ENCODE assay signal across 8 mouse cellular contexts in genomic region chr19:22884357-22884756, GRCm38 (mm10).
A peak's percentile ranks its signal among the peaks of the same experiment; 100 is the strongest.
DNase-seq lines count a peak whose midpoint lies in the region; ATAC-seq and TF ChIP-seq lines count a peak whose summit lies in the region.

No protein-coding gene starts in this region.

- no peaks in the 10 kb centered on the region for H3K9me3 ChIP-seq in kidney, embryonic 15.5 days (replicated peaks)
- no peaks in the 10 kb centered on the region for H3K9me3 ChIP-seq in forebrain, embryonic 11.5 days (ENCODE audit: control insufficient read depth, low read length)

- no peaks in the 10 kb centered on the region for H3K36me3 ChIP-seq in kidney, embryonic 15.5 days
- no peaks in the 10 kb centered on the region for H3K36me3 ChIP-seq in forebrain, embryonic 11.5 days (ENCODE audit: control insufficient read depth, insufficient read depth, low read length)

- ATAC-seq in kidney, embryonic 15.5 days (replicated peaks; ENCODE audit: low FRiP score) = no peak
- ATAC-seq in forebrain, embryonic 11.5 days (replicated peaks; ENCODE audit: low FRiP score) = peak; percentile 70; the same call in 1 of the 2 replicates
- no peak for ATAC-seq in CD4-positive, CD25-positive, alpha-beta regulatory T cell, adult 4 months

- H3K27ac ChIP-seq in kidney, embryonic 15.5 days = no peak overlapping the region
- H3K27ac ChIP-seq in forebrain, embryonic 11.5 days (ENCODE audit: low read depth, low read length) = no peak overlapping the region
- peak overlapping the region; percentile 85 for H3K27ac ChIP-seq in layer of hippocampus, adult 2 months

- H3K27me3 ChIP-seq in kidney, embryonic 15.5 days = no peaks in the 10 kb centered on the region
- H3K27me3 ChIP-seq in forebrain, embryonic 11.5 days (ENCODE audit: control insufficient read depth, insufficient read depth, low read length) = no peaks in the 10 kb centered on the region; the same call in 1 of the 2 replicates

- 0 out of 2 replicates have a peak overlapping the region, but pooled peaks have one; percentile 31 for H3K4me3 ChIP-seq in kidney, embryonic 15.5 days (replicated peaks)
- no peak overlapping the region for H3K4me3 ChIP-seq in forebrain, embryonic 11.5 days (ENCODE audit: low read depth, low read length)
- H3K4me3 ChIP-seq in layer of hippocampus, adult 2 months = peak overlapping the region; percentile 3; the same call in 1 of the 2 replicates

- 47% methylated on average over 11 of the region's 11 CpGs for WGBS in kidney, embryonic 15.5 days
- 56% methylated on average over 11 of the region's 11 CpGs for WGBS in forebrain, embryonic 11.5 days

- H3K4me1 ChIP-seq in kidney, embryonic 15.5 days = no peaks in the 10 kb centered on the region
- no peaks in the 10 kb centered on the region for H3K4me1 ChIP-seq in forebrain, embryonic 11.5 days (replicated peaks; ENCODE audit: control insufficient read depth, insufficient read depth, low read length)

- no peak for DNase-seq in kidney, adult 8-10 months
- DNase-seq in cerebellum, adult 11 months = peak; percentile 91
- DNase-seq in forebrain, embryonic 11.5 days (ENCODE audit: low spot score) = no peak
- peak; percentile 35 to 37 for DNase-seq in layer of hippocampus, adult 2 months (ENCODE audit: low spot score in 2 of 2)
- DNase-seq in right cerebral cortex, adult 18-20 months = peak; percentile 50
- DNase-seq in lung, postnatal 25 days (ENCODE audit: low spot score) = no peak

- H3K4me2 ChIP-seq in kidney, embryonic 15.5 days = peak overlapping the region; percentile 61
- 0 out of 2 replicates have a peak overlapping the region, but pooled peaks have one; percentile 11 for H3K4me2 ChIP-seq in forebrain, embryonic 11.5 days (ENCODE audit: low read depth, low read length, severe bottlenecking)

- H3K9ac ChIP-seq in kidney, embryonic 15.5 days = no peak overlapping the region
- H3K9ac ChIP-seq in forebrain, embryonic 11.5 days (ENCODE audit: low read length) = no peak overlapping the region

- TF ChIP-seq CTCF in layer of hippocampus, adult 2 months (conservative IDR thresholded peaks at IDR 0.05) = no peak

Comparison
In these comparisons a context has a peak if more than half of its experiments do, and no peak if none do; other contexts are left out.
1. DNase-seq: peak in cerebellum, adult 11 months (single experiment), layer of hippocampus, adult 2 months (2 of 2) and right cerebral cortex, adult 18-20 months (single experiment); none in kidney, adult 8-10 months (0 of 2), forebrain, embryonic 11.5 days (single experiment) and lung, postnatal 25 days (single experiment).